Mouse (Mus musculus): ENCODE measurements at regions not wholly inside any gene's neighbourhood (a gene's known extent, or its start where the extent isn't known, plus 50 kb on each side); places are given as distances from the start of the nearest gene placed in this dataset.

GRCm38 (mm10) chr14:24757302-24757701, 270.4 kb downstream of the Rps24 start:
- Histone ChIP-seq H3K4me1 (replicated peaks) (peaks cover 43% of the 10 kb centered on the region), H3K27me3 (no peaks in the 10 kb centered on the region), H3K4me2 (no peak overlapping the region), H3K9ac (no peak overlapping the region), H3K27ac (replicated peaks) (no peak overlapping the region), H3K4me3 (no peak overlapping the region), H3K9me3 (no peaks in the 10 kb centered on the region), H3K36me3 (no peaks in the 10 kb centered on the region)
- 100% methylated on average over 1 of the region's 1 CpGs for WGBS
- no peak for ATAC-seq (ENCODE audit: low read depth)

DNA sequence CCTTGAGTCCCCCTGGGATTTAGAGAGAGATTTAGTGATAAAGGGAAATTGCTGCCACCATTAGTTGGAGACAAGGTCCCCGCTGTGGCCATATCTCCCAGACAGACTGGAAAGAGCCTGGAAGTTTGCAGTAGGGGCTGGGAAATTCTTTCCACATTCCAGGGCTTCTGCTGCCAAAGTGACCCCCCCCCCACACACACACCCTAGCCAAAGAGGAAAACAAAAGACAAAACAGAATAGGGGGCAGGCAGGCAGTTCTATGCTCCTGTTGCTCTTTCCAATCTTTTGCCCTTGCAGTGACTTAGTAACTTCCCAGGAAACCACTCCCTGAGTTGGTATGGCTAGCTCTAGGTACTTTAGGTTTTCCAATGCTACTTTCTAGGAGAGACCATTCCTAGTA, 270.9 kb downstream of the Rps24 start:
- H3K9me3 ChIP-seq: no peaks in the 10 kb centered on the region
- peaks cover 48% of the 10 kb centered on the region for H3K4me1 ChIP-seq (replicated peaks)
- no peak overlapping the region for H3K4me2 ChIP-seq
- H3K9ac ChIP-seq: no peak overlapping the region
- no peaks in the 10 kb centered on the region for H3K27me3 ChIP-seq
- no peak for ATAC-seq (ENCODE audit: low read depth)
- no peaks in the 10 kb centered on the region for H3K36me3 ChIP-seq
- no peak overlapping the region for H3K27ac ChIP-seq (replicated peaks)
- 82% methylated on average over 1 of the region's 1 CpGs for WGBS
- no peak overlapping the region for H3K4me3 ChIP-seq

GRCm38 (mm10) chr14:24760926-24761325, 274.0 kb downstream of the Rps24 start:
- ATAC-seq (ENCODE audit: low read depth): no peak

DNA sequence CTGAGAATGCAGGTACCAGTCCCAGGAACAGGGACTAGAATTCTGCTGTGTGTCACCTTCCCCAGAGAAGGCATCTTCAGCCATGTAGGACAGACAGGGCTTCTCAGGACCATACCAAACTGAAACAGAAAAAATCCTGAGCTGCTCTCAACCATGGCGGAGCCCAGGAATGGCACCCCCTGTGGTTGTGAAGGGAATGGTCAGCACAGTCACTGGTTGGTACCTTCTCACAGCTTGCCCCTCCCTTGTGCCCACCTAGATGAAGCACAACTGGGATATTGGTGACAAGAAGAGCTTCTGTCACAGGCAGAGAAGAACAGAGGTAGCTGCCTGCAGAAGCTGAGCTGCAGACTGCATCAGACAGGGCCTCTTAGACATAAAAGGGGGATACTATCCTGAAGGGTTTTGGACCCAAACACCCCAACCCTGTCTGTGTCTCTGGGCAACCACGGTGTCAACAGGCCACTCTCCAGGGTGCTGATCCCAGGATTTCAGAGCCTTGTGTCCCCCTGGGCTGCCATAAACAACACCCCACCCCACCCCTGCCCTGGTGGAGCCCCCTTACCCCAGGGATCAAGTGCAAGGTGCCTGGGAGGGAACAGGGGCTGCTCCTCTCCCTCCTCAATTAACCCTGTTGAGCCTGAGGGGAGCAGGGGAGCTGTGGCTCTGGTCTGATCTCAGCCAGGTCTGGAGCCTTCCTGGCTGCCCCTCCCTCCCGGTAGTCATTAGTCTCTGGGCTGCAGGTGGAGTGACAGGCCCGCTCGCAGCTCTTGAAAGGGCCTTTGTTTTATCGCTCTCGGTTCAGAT, 275.7 kb downstream of the Rps24 start:
- H3K4me3 ChIP-seq: no peak overlapping the region
- peak; percentile 80 for ATAC-seq (ENCODE audit: low read depth)
- H3K9ac ChIP-seq: peak overlapping the region; percentile 47
- no peak overlapping the region for H3K4me2 ChIP-seq
- peak overlapping the region; percentile 83 for H3K27ac ChIP-seq (replicated peaks)
- no peaks in the 10 kb centered on the region for H3K27me3 ChIP-seq
- H3K9me3 ChIP-seq: no peaks in the 10 kb centered on the region
- H3K4me1 ChIP-seq (replicated peaks): peaks cover 77% of the 10 kb centered on the region
- 12% methylated on average over 7 of the region's 7 CpGs for WGBS
- H3K36me3 ChIP-seq: no peaks in the 10 kb centered on the region

More at GRCm38 (mm10) chr14:24760926-24761325, 274.0 kb downstream of the Rps24 start:
- Histone ChIP-seq H3K9me3 (no peaks in the 10 kb centered on the region), H3K36me3 (no peaks in the 10 kb centered on the region), H3K9ac (no peak overlapping the region), H3K27ac (replicated peaks) (no peak overlapping the region), H3K4me3 (no peak overlapping the region), H3K27me3 (no peaks in the 10 kb centered on the region), H3K4me1 (replicated peaks) (peaks cover 79% of the 10 kb centered on the region), H3K4me2 (no peak overlapping the region)
- 67% methylated on average over 1 of the region's 1 CpGs for WGBS

GRCm38 (mm10) chr14:24763275-24763812, 276.4 kb downstream of the Rps24 start:
- ATAC-seq (ENCODE audit: low read depth): peak; percentile 66
- Histone ChIP-seq H3K36me3 (no peaks in the 10 kb centered on the region), H3K27ac (replicated peaks) (peak overlapping the region; percentile 83), H3K27me3 (no peaks in the 10 kb centered on the region), H3K9ac (0 out of 2 replicates have a peak overlapping the region, but pooled peaks have one; percentile 47), H3K4me1 (replicated peaks) (peaks cover 72% of the 10 kb centered on the region), H3K4me3 (no peak overlapping the region), H3K9me3 (no peaks in the 10 kb centered on the region), H3K4me2 (no peak overlapping the region)
- WGBS: 27% methylated on average over 9 of the region's 9 CpGs

- 47% methylated on average over 7 of the region's 7 CpGs for WGBS
- no peak overlapping the region for H3K4me3 ChIP-seq
- ATAC-seq (ENCODE audit: low read depth): peak; percentile 4; the same call in 1 of the 2 replicates
- H3K9ac ChIP-seq: peak overlapping the region; percentile 5; the same call in 1 of the 2 replicates
- peak overlapping the region; percentile 83 for H3K27ac ChIP-seq (replicated peaks)
- H3K4me1 ChIP-seq (replicated peaks): peaks cover 67% of the 10 kb centered on the region
- no peak overlapping the region for H3K4me2 ChIP-seq
- no peaks in the 10 kb centered on the region for H3K9me3 ChIP-seq
- H3K27me3 ChIP-seq: no peaks in the 10 kb centered on the region
- no peaks in the 10 kb centered on the region for H3K36me3 ChIP-seq
These were observed 276.9 kb downstream of the Rps24 start for GRCm38 (mm10) chr14:24763845-24764244.

- no peak for ATAC-seq (ENCODE audit: low read depth)
- Histone ChIP-seq H3K27me3 (no peaks in the 10 kb centered on the region), H3K9ac (no peak overlapping the region), H3K36me3 (no peaks in the 10 kb centered on the region), H3K9me3 (no peaks in the 10 kb centered on the region), H3K4me1 (replicated peaks) (peaks cover 69% of the 10 kb centered on the region), H3K27ac (replicated peaks) (peak overlapping the region; percentile 30; the same call in 1 of the 2 replicates), H3K4me3 (no peak overlapping the region), H3K4me2 (no peak overlapping the region)
- WGBS: 85% methylated on average over 3 of the region's 3 CpGs
These were observed 279.3 kb downstream of the Rps24 start for GRCm38 (mm10) chr14:24766260-24766659.

DNA sequence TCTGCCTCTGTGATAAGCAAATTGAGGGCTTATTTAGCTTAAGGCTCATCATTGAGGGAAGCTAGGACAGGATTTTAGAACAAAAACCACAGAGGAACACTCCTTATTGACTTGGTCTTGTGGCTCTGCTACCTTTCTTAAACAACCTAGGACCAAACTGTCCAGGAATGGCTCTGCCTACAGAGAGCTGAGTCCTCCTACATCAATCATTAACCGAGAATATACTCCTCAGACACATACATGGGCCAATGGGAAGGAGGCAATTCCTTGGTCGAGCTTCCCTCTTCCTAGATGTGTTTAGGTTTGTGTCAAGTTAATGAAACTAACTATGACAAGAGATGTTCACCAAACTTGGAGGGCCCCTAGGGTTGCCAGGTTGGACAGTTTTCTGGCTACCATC, 279.8 kb downstream of the Rps24 start:
- Histone ChIP-seq H3K36me3 (no peaks in the 10 kb centered on the region), H3K27ac (replicated peaks) (no peak overlapping the region), H3K9ac (no peak overlapping the region), H3K27me3 (no peaks in the 10 kb centered on the region), H3K4me1 (replicated peaks) (peaks cover 69% of the 10 kb centered on the region), H3K4me3 (no peak overlapping the region), H3K4me2 (no peak overlapping the region), H3K9me3 (no peaks in the 10 kb centered on the region)
- ATAC-seq (ENCODE audit: low read depth): no peak
- 88% methylated on average over 2 of the region's 2 CpGs for WGBS

- no peak for ATAC-seq (ENCODE audit: low read depth)
- H3K4me3 ChIP-seq: no peak overlapping the region
- WGBS: 81% methylated on average over 5 of the region's 5 CpGs
- no peak overlapping the region for H3K4me2 ChIP-seq
- no peaks in the 10 kb centered on the region for H3K27me3 ChIP-seq
- H3K36me3 ChIP-seq: no peaks in the 10 kb centered on the region
- H3K27ac ChIP-seq (replicated peaks): no peak overlapping the region
- H3K9me3 ChIP-seq: no peaks in the 10 kb centered on the region
- H3K4me1 ChIP-seq (replicated peaks): peaks cover 69% of the 10 kb centered on the region
- H3K9ac ChIP-seq: no peak overlapping the region
These were observed 280.4 kb downstream of the Rps24 start for GRCm38 (mm10) chr14:24767316-24767715.

DNA sequence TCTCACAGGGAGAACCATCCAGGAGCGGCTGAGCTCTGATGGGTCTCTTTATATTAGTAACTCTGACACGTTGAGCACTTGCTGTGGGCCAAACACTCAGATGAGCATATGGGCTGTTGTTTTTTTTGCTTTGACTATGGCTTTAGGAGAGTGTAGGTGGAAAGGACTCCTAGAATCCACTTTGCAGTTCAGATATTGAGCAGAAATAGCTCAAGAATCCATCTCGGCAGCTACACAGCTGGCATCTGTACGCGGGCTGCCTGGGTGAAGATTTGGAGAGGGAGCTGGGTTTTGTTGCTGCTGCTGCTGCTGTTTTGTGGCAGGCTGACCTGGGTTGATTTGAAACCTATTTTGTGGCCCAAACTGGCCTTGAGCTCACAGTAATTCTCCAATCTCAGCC, 281.0 kb downstream of the Rps24 start:
- H3K4me1 ChIP-seq (replicated peaks): peaks cover 63% of the 10 kb centered on the region
- H3K9ac ChIP-seq: no peak overlapping the region
- H3K27ac ChIP-seq (replicated peaks): 0 out of 2 replicates have a peak overlapping the region, but pooled peaks have one; percentile 3
- WGBS: 78% methylated on average over 5 of the region's 5 CpGs
- H3K4me3 ChIP-seq: no peak overlapping the region
- H3K27me3 ChIP-seq: no peaks in the 10 kb centered on the region
- no peaks in the 10 kb centered on the region for H3K36me3 ChIP-seq
- no peaks in the 10 kb centered on the region for H3K9me3 ChIP-seq
- H3K4me2 ChIP-seq: no peak overlapping the region
- ATAC-seq (ENCODE audit: low read depth): no peak

- Histone ChIP-seq H3K9me3 (no peaks in the 10 kb centered on the region), H3K4me3 (no peak overlapping the region), H3K9ac (no peak overlapping the region), H3K36me3 (no peaks in the 10 kb centered on the region), H3K4me1 (replicated peaks) (peaks cover 49% of the 10 kb centered on the region), H3K27me3 (no peaks in the 10 kb centered on the region), H3K27ac (replicated peaks) (peak overlapping the region; percentile 59), H3K4me2 (no peak overlapping the region)
- ATAC-seq (ENCODE audit: low read depth): peak; percentile 37; the same call in 1 of the 2 replicates
- WGBS: 63% methylated on average over 3 of the region's 3 CpGs
These were observed 282.5 kb downstream of the Rps24 start for GRCm38 (mm10) chr14:24769451-24769850.

DNA sequence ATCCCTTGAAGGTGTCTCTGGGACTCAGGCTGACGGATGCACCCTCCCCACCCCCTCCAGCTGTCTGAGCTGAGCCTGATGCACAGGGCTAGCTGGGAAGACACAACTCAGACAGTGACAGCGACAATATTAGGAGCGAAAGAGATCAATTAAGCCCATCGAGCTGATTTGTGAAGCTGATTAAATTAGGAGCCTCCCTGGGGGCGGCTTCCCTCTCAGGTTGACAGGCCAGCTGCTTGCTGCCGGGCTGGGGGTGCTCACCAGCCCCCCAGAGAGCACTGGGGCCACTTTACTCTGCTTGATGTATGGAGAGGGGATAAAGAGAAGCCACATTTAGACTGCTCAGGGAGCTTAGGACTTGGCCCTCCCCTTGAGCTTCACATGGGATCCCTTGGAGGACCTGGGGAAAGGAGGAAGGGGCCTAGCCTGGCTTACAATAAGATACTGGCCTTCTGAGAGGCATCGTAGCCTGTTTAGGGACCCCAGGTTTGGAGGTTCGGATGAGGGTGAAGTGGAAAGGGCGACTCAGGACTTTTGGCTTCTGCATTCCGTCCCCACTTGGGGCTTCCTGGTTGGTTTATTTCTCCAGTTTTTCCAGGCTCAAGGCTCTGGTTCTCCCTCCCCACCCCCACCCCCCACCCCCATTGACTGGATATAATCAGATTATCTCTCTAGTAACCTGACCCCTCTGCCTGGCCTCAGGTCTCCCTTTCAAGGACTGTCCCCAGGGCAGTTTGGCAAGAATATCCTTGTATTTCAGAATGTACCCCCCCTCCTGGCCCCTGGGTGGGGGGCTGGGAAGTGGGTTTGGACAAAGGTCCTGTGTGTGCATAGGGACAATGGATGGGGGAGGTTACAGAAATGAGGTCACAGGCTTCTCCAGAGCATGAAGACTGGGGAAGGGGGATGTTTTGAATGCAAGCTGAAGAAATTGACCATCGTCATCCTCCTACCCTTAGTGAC, 283.4 kb downstream of the Rps24 start:
- Histone ChIP-seq H3K4me3 (no peak overlapping the region), H3K4me2 (no peak overlapping the region), H3K4me1 (replicated peaks) (peaks cover 40% of the 10 kb centered on the region), H3K9me3 (no peaks in the 10 kb centered on the region), H3K27ac (replicated peaks) (peak overlapping the region; percentile 59), H3K36me3 (no peaks in the 10 kb centered on the region), H3K27me3 (no peaks in the 10 kb centered on the region), H3K9ac (peak overlapping the region; percentile 3; the same call in 1 of the 2 replicates)
- WGBS: 31% methylated on average over 11 of the region's 11 CpGs
- peak; percentile 72 for ATAC-seq (ENCODE audit: low read depth)

Data from neural tube, embryonic 13.5 days (tissue).